Mouse (Mus musculus) midbrain, postnatal 0 days (tissue): ENCODE measurements around the gene Mctp1. TPM values are rescaled to one million over a fixed set of nuclear protein-coding genes. Genes with fewer than 3 reads are reported as not detected.

Source experiments
- ATAC-seq: fragments of 200-750 bp; cut with Nextera tagmentation; 2 replicates; pipeline ENCODE4 v1.8.0; 2017; ENCODE audit warnings: moderate number of reproducible peaks, mild to moderate bottlenecking, moderate TSS enrichment, moderate library complexity; ENCODE audit not compliant: low FRiP score
- DNase-seq: peaks from one replicate; pipeline ENCODE4 v3.0.0-alpha.2; 2015; ENCODE audit warnings: low spot score
- H3K27ac ChIP-seq: fragments of 300-500 bp; sonication (generic); 2 replicates; pipeline ENCODE4 v1.5.1; 2014; ENCODE audit warnings: low read depth, mild to moderate bottlenecking, low read length, mixed read lengths
- H3K27me3 ChIP-seq: fragments of 300-500 bp; sonication (generic); 2 replicates; pipeline ENCODE4 v1.6.1; 2014; ENCODE audit warnings: low read length, control low read depth, mixed read lengths; ENCODE audit not compliant: insufficient read depth
- H3K36me3 ChIP-seq: fragments of 300-500 bp; sonication (generic); 2 replicates; pipeline ENCODE4 v1.6.1; 2014; ENCODE audit warnings: low read length, control low read depth, mixed read lengths; ENCODE audit not compliant: insufficient read depth
- H3K4me1 ChIP-seq: fragments of 300-500 bp; sonication (generic); 2 replicates; pipeline ENCODE4 v1.6.1; 2014; ENCODE audit warnings: mild to moderate bottlenecking, control low read depth, antibody characterized with exemption, low read length, mixed read lengths; ENCODE audit not compliant: insufficient read depth
- H3K4me2 ChIP-seq: fragments of 300-500 bp; sonication (generic); 2 replicates; pipeline ENCODE4 v1.6.1; 2014; ENCODE audit warnings: low read depth, mild to moderate bottlenecking, low read length, mixed read lengths; ENCODE audit not compliant: poor library complexity, severe bottlenecking
- H3K4me3 ChIP-seq: fragments of 300-500 bp; sonication (generic); 2 replicates; pipeline ENCODE4 v1.5.1; 2014; ENCODE audit warnings: low read depth, mild to moderate bottlenecking, low read length, moderate library complexity
- H3K9ac ChIP-seq: fragments of 300-500 bp; sonication (generic); replicated peaks from 2 replicates; pipeline ENCODE4 v1.6.1; 2014; ENCODE audit warnings: mild to moderate bottlenecking, low read length, moderate library complexity, mixed read lengths; ENCODE audit not compliant: poor library complexity, severe bottlenecking
- H3K9me3 ChIP-seq: fragments of 300-500 bp; sonication (generic); 2 replicates; pipeline ENCODE4 v1.6.1; 2016; ENCODE audit warnings: low read length, control low read depth
- CTCF ChIP-seq: IDR thresholded peaks from 2 replicates; pipeline ENCODE4 v1.5.1; 2016; ENCODE audit warnings: antibody characterized with exemption, mild to moderate bottlenecking
- WGBS: fragments of 180-500 bp; shearing (Covaris S2); extraction: QIAGEN DNeasy Blood & Tissue Kit; methylation state at CpG from one replicate; pipeline ENCODE4 v1.1.7; 2014; 5-methylcytosine and 5-hydroxymethylcytosine counted together
- polyA plus RNA-seq: library from polyadenylated mRNA; unstranded; fragments of >200 nt; fragmentation: Nextera tagmentation; extraction: Ambion mirVana; gene quantifications from 2 replicates; pipeline ENCODE4 v1.2.1, GENCODE M21; 2015
- total RNA-seq: library from RNA; depleted of rRNA; stranded (reverse); fragments of >200 nt; gene quantifications from 2 replicates; pipeline ENCODE4 v1.2.3, GENCODE M21; 2014

Gene Mctp1
- total and polyA plus RNA-seq, 2 experiments from 2014 or later = 3.9 to 7.0 TPM

- no peak overlapping the region for H3K27ac ChIP-seq
- WGBS = 84% methylated on average over 3 of the region's 3 CpGs
- H3K27me3 ChIP-seq = no peaks in the 10 kb centered on the region
- TF ChIP-seq CTCF = no peak
- ATAC-seq (no peak), DNase-seq (no peak)
- no peak overlapping the region for H3K4me2 ChIP-seq
- no peak overlapping the region for H3K9ac ChIP-seq
- H3K4me3 ChIP-seq = no peak overlapping the region
- H3K36me3 ChIP-seq = no peaks in the 10 kb centered on the region
- H3K4me1 ChIP-seq = no peaks in the 10 kb centered on the region
- no peaks in the 10 kb centered on the region for H3K9me3 ChIP-seq
These were observed 146.7 kb downstream of the Mctp1 start for GRCm38 (mm10) chr13:76530867-76531504.

GRCm38 (mm10) chr13:76547854-76548253, 163.5 kb downstream of the Mctp1 start:
- Histone ChIP-seq H3K4me2 (no peak overlapping the region), H3K36me3 (no peaks in the 10 kb centered on the region), H3K9me3 (no peaks in the 10 kb centered on the region), H3K27me3 (no peaks in the 10 kb centered on the region), H3K4me3 (no peak overlapping the region), H3K27ac (no peak overlapping the region), H3K9ac (no peak overlapping the region), H3K4me1 (no peaks in the 10 kb centered on the region)
- DNase-seq = no peak
- 51% methylated on average over 2 of the region's 2 CpGs for WGBS
- no peak for TF ChIP-seq CTCF
- ATAC-seq = no peak

GRCm38 (mm10) chr13:76560918-76561317, 176.6 kb downstream of the Mctp1 start:
- Histone ChIP-seq H3K4me3 (no peak overlapping the region), H3K4me2 (no peak overlapping the region), H3K9me3 (no peaks in the 10 kb centered on the region), H3K9ac (no peak overlapping the region), H3K27me3 (no peaks in the 10 kb centered on the region), H3K27ac (no peak overlapping the region), H3K4me1 (no peaks in the 10 kb centered on the region), H3K36me3 (no peaks in the 10 kb centered on the region)
- WGBS = 95% methylated on average over 8 of the region's 8 CpGs
- no peak for DNase-seq
- no peak for ATAC-seq
- no peak for TF ChIP-seq CTCF

- H3K36me3 ChIP-seq = no peaks in the 10 kb centered on the region
- WGBS = 84% methylated on average over 3 of the region's 3 CpGs
- ATAC-seq (no peak), DNase-seq (no peak)
- no peak for TF ChIP-seq CTCF
- no peaks in the 10 kb centered on the region for H3K27me3 ChIP-seq
- H3K9me3 ChIP-seq = no peaks in the 10 kb centered on the region
- no peaks in the 10 kb centered on the region for H3K4me1 ChIP-seq
- no peak overlapping the region for H3K27ac ChIP-seq
- H3K4me2 ChIP-seq = no peak overlapping the region
- no peak overlapping the region for H3K4me3 ChIP-seq
- H3K9ac ChIP-seq = no peak overlapping the region
These were observed 177.3 kb downstream of the Mctp1 start for GRCm38 (mm10) chr13:76561594-76561993.

GRCm38 (mm10) chr13:76564061-76564460, 179.7 kb downstream of the Mctp1 start:
- Histone ChIP-seq H3K9ac (no peak overlapping the region), H3K4me3 (no peak overlapping the region), H3K27ac (no peak overlapping the region), H3K9me3 (no peaks in the 10 kb centered on the region), H3K36me3 (no peaks in the 10 kb centered on the region), H3K4me1 (no peaks in the 10 kb centered on the region), H3K4me2 (no peak overlapping the region), H3K27me3 (no peaks in the 10 kb centered on the region)
- DNase-seq = no peak
- TF ChIP-seq CTCF = no peak
- ATAC-seq = no peak

- Histone ChIP-seq H3K9me3 (no peaks in the 10 kb centered on the region), H3K4me3 (no peak overlapping the region), H3K9ac (no peak overlapping the region), H3K4me2 (no peak overlapping the region), H3K36me3 (no peaks in the 10 kb centered on the region), H3K27me3 (no peaks in the 10 kb centered on the region), H3K27ac (no peak overlapping the region), H3K4me1 (no peaks in the 10 kb centered on the region)
- TF ChIP-seq CTCF = no peak
- DNase-seq (no peak), ATAC-seq (no peak)
- WGBS = 94% methylated on average over 3 of the region's 3 CpGs
These were observed 181.7 kb downstream of the Mctp1 start for GRCm38 (mm10) chr13:76566024-76566423.
